Mouse (Mus musculus): ENCODE measurements at regions not wholly inside any gene's neighbourhood (a gene's known extent, or its start where the extent isn't known, plus 50 kb on each side); places are given as distances from the start of the nearest gene placed in this dataset.

GRCm38 (mm10) chr12:16183055-16183454 lies 366.3 kb upstream of the Trib2 start:
- H3K9ac ChIP-seq (ENCODE audit: low read length): no peak overlapping the region
- H3K4me1 ChIP-seq (replicated peaks; ENCODE audit: control insufficient read depth, insufficient read depth, low read length): no peaks in the 10 kb centered on the region
- H3K4me2 ChIP-seq (ENCODE audit: low read length): no peak overlapping the region
- DNase-seq (ENCODE audit: low spot score) (no peak), ATAC-seq (replicated peaks; ENCODE audit: low FRiP score, low TSS enrichment, low read depth) (no peak)
- H3K9me3 ChIP-seq (ENCODE audit: control insufficient read depth, low read length): no peaks in the 10 kb centered on the region
- no peaks in the 10 kb centered on the region for H3K27me3 ChIP-seq (replicated peaks; ENCODE audit: control insufficient read depth, insufficient read depth, low read length)
- H3K27ac ChIP-seq (ENCODE audit: low read depth): no peak overlapping the region
- no peaks in the 10 kb centered on the region for H3K36me3 ChIP-seq (ENCODE audit: control insufficient read depth, insufficient read depth, low read length)
- no peak overlapping the region for H3K4me3 ChIP-seq (ENCODE audit: low read depth, low read length)
- 48% methylated on average over 4 of the region's 4 CpGs for WGBS

GRCm38 (mm10) chr12:16181599-16181998 lies 364.9 kb upstream of the Trib2 start:
- Histone ChIP-seq H3K4me3 (ENCODE audit: low read depth, low read length) (no peak overlapping the region), H3K9me3 (ENCODE audit: control insufficient read depth, low read length) (no peaks in the 10 kb centered on the region), H3K9ac (ENCODE audit: low read length) (no peak overlapping the region), H3K4me2 (ENCODE audit: low read length) (no peak overlapping the region), H3K27ac (ENCODE audit: low read depth) (no peak overlapping the region), H3K36me3 (ENCODE audit: control insufficient read depth, insufficient read depth, low read length) (no peaks in the 10 kb centered on the region), H3K27me3 (replicated peaks; ENCODE audit: control insufficient read depth, insufficient read depth, low read length) (no peaks in the 10 kb centered on the region), H3K4me1 (replicated peaks; ENCODE audit: control insufficient read depth, insufficient read depth, low read length) (no peaks in the 10 kb centered on the region)
- 86% methylated on average over 5 of the region's 5 CpGs for WGBS
- ATAC-seq (replicated peaks; ENCODE audit: low FRiP score, low TSS enrichment, low read depth) (no peak), DNase-seq (ENCODE audit: low spot score) (no peak)

GRCm38 (mm10) chr12:16179897-16180296 lies 363.2 kb upstream of the Trib2 start:
- Histone ChIP-seq H3K9me3 (ENCODE audit: control insufficient read depth, low read length) (no peaks in the 10 kb centered on the region), H3K4me2 (ENCODE audit: low read length) (no peak overlapping the region), H3K27me3 (replicated peaks; ENCODE audit: control insufficient read depth, insufficient read depth, low read length) (no peaks in the 10 kb centered on the region), H3K9ac (ENCODE audit: low read length) (no peak overlapping the region), H3K4me3 (ENCODE audit: low read depth, low read length) (no peak overlapping the region), H3K27ac (ENCODE audit: low read depth) (no peak overlapping the region), H3K4me1 (replicated peaks; ENCODE audit: control insufficient read depth, insufficient read depth, low read length) (no peaks in the 10 kb centered on the region), H3K36me3 (ENCODE audit: control insufficient read depth, insufficient read depth, low read length) (no peaks in the 10 kb centered on the region)
- 77% methylated on average over 2 of the region's 2 CpGs for WGBS
- ATAC-seq (replicated peaks; ENCODE audit: low FRiP score, low TSS enrichment, low read depth) (no peak), DNase-seq (ENCODE audit: low spot score) (no peak)

GRCm38 (mm10) chr12:16176326-16176725 lies 359.6 kb upstream of the Trib2 start:
- no peaks in the 10 kb centered on the region for H3K36me3 ChIP-seq (ENCODE audit: control insufficient read depth, insufficient read depth, low read length)
- H3K4me3 ChIP-seq (ENCODE audit: low read depth, low read length): no peak overlapping the region
- no peak overlapping the region for H3K9ac ChIP-seq (ENCODE audit: low read length)
- WGBS: 88% methylated on average over 1 of the region's 1 CpGs
- ATAC-seq (replicated peaks; ENCODE audit: low FRiP score, low TSS enrichment, low read depth) (no peak), DNase-seq (ENCODE audit: low spot score) (no peak)
- no peak overlapping the region for H3K4me2 ChIP-seq (ENCODE audit: low read length)
- H3K4me1 ChIP-seq (replicated peaks; ENCODE audit: control insufficient read depth, insufficient read depth, low read length): no peaks in the 10 kb centered on the region
- no peak overlapping the region for H3K27ac ChIP-seq (ENCODE audit: low read depth)
- no peaks in the 10 kb centered on the region for H3K27me3 ChIP-seq (replicated peaks; ENCODE audit: control insufficient read depth, insufficient read depth, low read length)
- H3K9me3 ChIP-seq (ENCODE audit: control insufficient read depth, low read length): no peaks in the 10 kb centered on the region

- Histone ChIP-seq H3K27ac (ENCODE audit: low read depth) (no peak overlapping the region), H3K4me1 (replicated peaks; ENCODE audit: control insufficient read depth, insufficient read depth, low read length) (peaks cover 4% of the 10 kb centered on the region; the same call in 1 of the 2 replicates), H3K4me3 (ENCODE audit: low read depth, low read length) (no peak overlapping the region), H3K4me2 (ENCODE audit: low read length) (no peak overlapping the region), H3K36me3 (ENCODE audit: control insufficient read depth, insufficient read depth, low read length) (no peaks in the 10 kb centered on the region), H3K27me3 (replicated peaks; ENCODE audit: control insufficient read depth, insufficient read depth, low read length) (no peaks in the 10 kb centered on the region), H3K9ac (ENCODE audit: low read length) (no peak overlapping the region), H3K9me3 (ENCODE audit: control insufficient read depth, low read length) (no peaks in the 10 kb centered on the region)
- ATAC-seq (replicated peaks; ENCODE audit: low FRiP score, low TSS enrichment, low read depth) (no peak), DNase-seq (ENCODE audit: low spot score) (no peak)
- WGBS: 62% methylated on average over 2 of the region's 2 CpGs
These were observed 355.5 kb upstream of the Trib2 start for GRCm38 (mm10) chr12:16172176-16172575.

GRCm38 (mm10) chr12:16171636-16172035 lies 354.9 kb upstream of the Trib2 start:
- Histone ChIP-seq H3K9me3 (ENCODE audit: control insufficient read depth, low read length) (no peaks in the 10 kb centered on the region), H3K9ac (ENCODE audit: low read length) (no peak overlapping the region), H3K27me3 (replicated peaks; ENCODE audit: control insufficient read depth, insufficient read depth, low read length) (no peaks in the 10 kb centered on the region), H3K4me1 (replicated peaks; ENCODE audit: control insufficient read depth, insufficient read depth, low read length) (peaks cover 4% of the 10 kb centered on the region; the same call in 1 of the 2 replicates), H3K4me3 (ENCODE audit: low read depth, low read length) (no peak overlapping the region), H3K27ac (ENCODE audit: low read depth) (no peak overlapping the region), H3K4me2 (ENCODE audit: low read length) (no peak overlapping the region), H3K36me3 (ENCODE audit: control insufficient read depth, insufficient read depth, low read length) (no peaks in the 10 kb centered on the region)
- ATAC-seq (replicated peaks; ENCODE audit: low FRiP score, low TSS enrichment, low read depth): no peak
- peak; percentile 4 for DNase-seq (ENCODE audit: low spot score)
- WGBS: 68% methylated on average over 5 of the region's 5 CpGs

GRCm38 (mm10) chr12:16169781-16170535 lies 353.2 kb upstream of the Trib2 start:
- ATAC-seq (replicated peaks; ENCODE audit: low FRiP score, low TSS enrichment, low read depth): no peak
- Histone ChIP-seq H3K36me3 (ENCODE audit: control insufficient read depth, insufficient read depth, low read length) (no peaks in the 10 kb centered on the region), H3K4me2 (ENCODE audit: low read length) (no peak overlapping the region), H3K9me3 (ENCODE audit: control insufficient read depth, low read length) (no peaks in the 10 kb centered on the region), H3K9ac (ENCODE audit: low read length) (no peak overlapping the region), H3K27me3 (replicated peaks; ENCODE audit: control insufficient read depth, insufficient read depth, low read length) (no peaks in the 10 kb centered on the region), H3K4me3 (ENCODE audit: low read depth, low read length) (no peak overlapping the region), H3K27ac (ENCODE audit: low read depth) (no peak overlapping the region), H3K4me1 (replicated peaks; ENCODE audit: control insufficient read depth, insufficient read depth, low read length) (peaks cover 4% of the 10 kb centered on the region; the same call in 1 of the 2 replicates)
- 50% methylated on average over 7 of the region's 7 CpGs for WGBS
- DNase-seq (ENCODE audit: low spot score): no peak

GRCm38 (mm10) chr12:16167793-16168343 lies 351.1 kb upstream of the Trib2 start:
- ATAC-seq (replicated peaks; ENCODE audit: low FRiP score, low TSS enrichment, low read depth) (no peak), DNase-seq (ENCODE audit: low spot score) (no peak)
- WGBS: 62% methylated on average over 7 of the region's 7 CpGs
- Histone ChIP-seq H3K9me3 (ENCODE audit: control insufficient read depth, low read length) (no peaks in the 10 kb centered on the region), H3K36me3 (ENCODE audit: control insufficient read depth, insufficient read depth, low read length) (no peaks in the 10 kb centered on the region), H3K4me3 (ENCODE audit: low read depth, low read length) (no peak overlapping the region), H3K4me1 (replicated peaks; ENCODE audit: control insufficient read depth, insufficient read depth, low read length) (peaks cover 4% of the 10 kb centered on the region; the same call in 1 of the 2 replicates), H3K27me3 (replicated peaks; ENCODE audit: control insufficient read depth, insufficient read depth, low read length) (no peaks in the 10 kb centered on the region), H3K27ac (ENCODE audit: low read depth) (no peak overlapping the region), H3K4me2 (ENCODE audit: low read length) (no peak overlapping the region), H3K9ac (ENCODE audit: low read length) (no peak overlapping the region)

GRCm38 (mm10) chr12:16165126-16165525 lies 348.4 kb upstream of the Trib2 start:
- Histone ChIP-seq H3K27ac (ENCODE audit: low read depth) (no peak overlapping the region), H3K4me1 (replicated peaks; ENCODE audit: control insufficient read depth, insufficient read depth, low read length) (peaks cover 4% of the 10 kb centered on the region; the same call in 1 of the 2 replicates), H3K9ac (ENCODE audit: low read length) (no peak overlapping the region), H3K27me3 (replicated peaks; ENCODE audit: control insufficient read depth, insufficient read depth, low read length) (no peaks in the 10 kb centered on the region), H3K9me3 (ENCODE audit: control insufficient read depth, low read length) (no peaks in the 10 kb centered on the region), H3K4me2 (ENCODE audit: low read length) (no peak overlapping the region), H3K36me3 (ENCODE audit: control insufficient read depth, insufficient read depth, low read length) (no peaks in the 10 kb centered on the region), H3K4me3 (ENCODE audit: low read depth, low read length) (no peak overlapping the region)
- ATAC-seq (replicated peaks; ENCODE audit: low FRiP score, low TSS enrichment, low read depth) (no peak), DNase-seq (ENCODE audit: low spot score) (no peak)
- WGBS: 62% methylated on average over 4 of the region's 4 CpGs

All from intestine, embryonic 14.5 days (tissue).